ENCODE assay signal across 29 mouse cellular contexts in genomic region chr11:55978146-55978545, GRCm38 (mm10).
DNase-seq lines count a peak whose midpoint lies in the region; ATAC-seq and TF ChIP-seq lines count a peak whose summit lies in the region.
"Had no signal": no experiment of that assay in that cellular context is flagged by ENCODE, and none has a peak within 500 bp of the region (broad histone marks: within the 10 kb centered on the region; RNA-seq: fewer than 3 reads in every experiment).

No protein-coding gene starts in this region.

- H3K9ac ChIP-seq in forebrain, postnatal 0 days: no peak overlapping the region
- H3K9ac ChIP-seq in forebrain, embryonic 12.5 days: no peak overlapping the region
- H3K9ac ChIP-seq: heart, embryonic 13.5 days; hindbrain, embryonic 15.5 days; kidney, embryonic 15.5 days; liver, embryonic 14.5 days; neural tube, embryonic 12.5 days had no signal

- H3K4me3 ChIP-seq in forebrain, postnatal 0 days (ENCODE audit: low read depth, low read length): no peak overlapping the region
- H3K4me3 ChIP-seq in forebrain, embryonic 12.5 days (replicated peaks): no peak overlapping the region
- H3K4me3 ChIP-seq: heart, embryonic 13.5 days; hindbrain, embryonic 15.5 days; kidney, embryonic 15.5 days; myocyte; neural tube, embryonic 12.5 days had no signal

- no peaks in the 10 kb centered on the region for H3K4me1 ChIP-seq in forebrain, postnatal 0 days (ENCODE audit: insufficient read depth)
- no peaks in the 10 kb centered on the region for H3K4me1 ChIP-seq in forebrain, embryonic 12.5 days
- H3K4me1 ChIP-seq: kidney, embryonic 15.5 days had no signal

- H3K36me3 ChIP-seq in forebrain, postnatal 0 days (ENCODE audit: insufficient read depth): no peaks in the 10 kb centered on the region
- H3K36me3 ChIP-seq in forebrain, embryonic 12.5 days (replicated peaks): no peaks in the 10 kb centered on the region
- H3K36me3 ChIP-seq: G1E; heart, embryonic 13.5 days; hindbrain, embryonic 15.5 days; kidney, embryonic 15.5 days; neural tube, embryonic 12.5 days had no signal

- no peak overlapping the region for H3K27ac ChIP-seq in forebrain, postnatal 0 days (ENCODE audit: low read depth, low read length)
- no peak overlapping the region for H3K27ac ChIP-seq in forebrain, embryonic 12.5 days
- H3K27ac ChIP-seq: heart, embryonic 13.5 days; hindbrain, embryonic 15.5 days; kidney, embryonic 15.5 days; liver, embryonic 14.5 days; macrophage; neural tube, embryonic 12.5 days had no signal

- TF ChIP-seq CTCF in forebrain, postnatal 0 days (IDR thresholded peaks at IDR 0.05; ENCODE audit: low read depth): no peak

- H3K9me3 ChIP-seq in forebrain, postnatal 0 days (ENCODE audit: low read length): no peaks in the 10 kb centered on the region
- H3K9me3 ChIP-seq in forebrain, embryonic 12.5 days: no peaks in the 10 kb centered on the region
- H3K9me3 ChIP-seq: heart, embryonic 13.5 days; hindbrain, embryonic 15.5 days; kidney, embryonic 15.5 days; neural tube, embryonic 12.5 days had no signal

- peaks cover 5% of the 10 kb centered on the region; the same call in 1 of the 2 replicates for H3K27me3 ChIP-seq in forebrain, postnatal 0 days (ENCODE audit: insufficient read depth, low read length)
- H3K27me3 ChIP-seq in forebrain, embryonic 12.5 days: no peaks in the 10 kb centered on the region
- H3K27me3 ChIP-seq: heart, embryonic 13.5 days; hindbrain, embryonic 15.5 days; kidney, embryonic 15.5 days; neural tube, embryonic 12.5 days had no signal

- DNase-seq in adrenal gland, postnatal 14 days: peak; percentile 31
- no peak for DNase-seq in adrenal gland, postnatal 4 days (ENCODE audit: low spot score in 2 of 2)
- DNase-seq in forebrain, postnatal 0 days: peak; percentile 66
- peak; percentile 26 to 30 for DNase-seq in left cerebral cortex, postnatal 14 days (ENCODE audit: low spot score in 2 of 2)
- DNase-seq in left cerebral cortex, adult 11 months (ENCODE audit: low spot score): no peak
- peak; percentile 23 for DNase-seq in right cerebral cortex, postnatal 14 days
- no peak for DNase-seq in right cerebral cortex, postnatal 25 days
- DNase-seq: cerebellum, adult 11-12 months; cerebellum, adult 9-11 months; gastrocnemius, postnatal 10 days; heart, postnatal 10 days; kidney, adult 18-20 months; kidney, postnatal 25 days; liver; lung, adult 2 months; lung, postnatal 10 days; thymus, adult 2 months; thymus, postnatal 36 days had no signal

- H3K4me2 ChIP-seq in forebrain, postnatal 0 days (ENCODE audit: low read depth): no peak overlapping the region
- H3K4me2 ChIP-seq in forebrain, embryonic 12.5 days: no peak overlapping the region
- H3K4me2 ChIP-seq: heart, embryonic 13.5 days; hindbrain, embryonic 15.5 days; kidney, embryonic 15.5 days; neural tube, embryonic 12.5 days had no signal

- WGBS in forebrain, postnatal 0 days: 45% methylated on average over 6 of the region's 6 CpGs
- 89% methylated on average over 6 of the region's 6 CpGs for WGBS in forebrain, embryonic 12.5 days

- intact Hi-C loops in left cerebral cortex, postnatal 14 days (cut with DNase I): no loop called here

- ATAC-seq in forebrain, postnatal 0 days: peak; percentile 47; the same call in 1 of the 2 replicates
- no peak for ATAC-seq in forebrain, embryonic 12.5 days (ENCODE audit: low FRiP score)
- ATAC-seq: forebrain, embryonic 16.5 days; midbrain, embryonic 16.5 days had no signal

Comparison
In these comparisons a context has a peak if more than half of its experiments do, and no peak if none do; other contexts are left out.
1. DNase-seq: peak in adrenal gland, postnatal 14 days (single experiment), forebrain, postnatal 0 days (single experiment), left cerebral cortex, postnatal 14 days (2 of 2) and right cerebral cortex, postnatal 14 days (single experiment); none in adrenal gland, postnatal 4 days (0 of 2), left cerebral cortex, adult 11 months (single experiment) and right cerebral cortex, postnatal 25 days (single experiment).